Mouse (Mus musculus): ENCODE data around the gene Krt88. TPM values are rescaled to one million over a fixed set of nuclear protein-coding genes. Genes with fewer than 3 reads are reported as not detected.

Gene Krt88
- not detected in 2 replicates for polyA plus RNA-seq (2014; fragmentation: Nextera tagmentation; extraction: Ambion mirVana)

DNA sequence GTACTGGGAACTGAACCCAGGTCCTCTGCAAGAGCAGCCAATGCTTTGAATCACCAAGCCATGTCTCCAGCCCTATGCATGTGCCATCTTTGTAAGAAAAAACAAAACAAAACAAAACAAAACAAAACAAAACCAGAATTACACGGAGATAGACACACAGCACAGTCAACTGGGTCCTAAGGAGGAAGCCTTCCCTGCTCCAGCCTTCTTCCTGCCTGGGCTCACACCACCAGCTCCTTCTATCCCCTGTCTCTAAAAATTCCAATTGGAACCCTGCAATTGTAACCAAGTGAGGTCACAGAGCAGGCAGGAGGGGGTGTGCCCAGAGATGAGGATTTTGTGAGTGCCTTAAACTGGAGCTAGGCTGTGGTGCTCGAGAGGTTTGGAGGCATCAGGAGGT lies at the start of gene Krt88:
TSS of gene Krt88 (plus strand) at position 301 of the 400 bp plus-strand sequence.
- Histone ChIP-seq H3K4me3 (ENCODE audit: low read depth, low read length) (no peak within 1 kb of the TSS), H3K9ac (ENCODE audit: low read length) (no peak within 1 kb of the TSS), H3K4me2 (ENCODE audit: low read depth) (no peak within 1 kb of the TSS), H3K36me3 (ENCODE audit: control insufficient read depth, insufficient read depth, low read length) (no peaks in the 10 kb centered on the region), H3K9me3 (ENCODE audit: control insufficient read depth, low read length) (no peaks in the 10 kb centered on the region), H3K4me1 (ENCODE audit: control insufficient read depth, insufficient read depth, low read length) (no peaks in the 10 kb centered on the region), H3K27ac (ENCODE audit: low read depth, low read length) (no peak within 1 kb of the TSS), H3K27me3 (ENCODE audit: control insufficient read depth, insufficient read depth, low read length) (no peaks in the 10 kb centered on the region)
- DNase-seq (ENCODE audit: low spot score): no peak
- ATAC-seq (ENCODE audit: insufficient read depth, low FRiP score, low TSS enrichment): no peak
- 75% methylated on average over 2 of the region's 2 CpGs for WGBS

- no peaks in the 10 kb centered on the region for H3K9me3 ChIP-seq (ENCODE audit: control insufficient read depth, low read length)
- no peak overlapping the region for H3K4me3 ChIP-seq (ENCODE audit: low read depth, low read length)
- DNase-seq (ENCODE audit: low spot score) (no peak), ATAC-seq (ENCODE audit: insufficient read depth, low FRiP score, low TSS enrichment) (no peak)
- no peak overlapping the region for H3K9ac ChIP-seq (ENCODE audit: low read length)
- H3K36me3 ChIP-seq (ENCODE audit: control insufficient read depth, insufficient read depth, low read length): no peaks in the 10 kb centered on the region
- H3K27ac ChIP-seq (ENCODE audit: low read depth, low read length): no peak overlapping the region
- H3K27me3 ChIP-seq (ENCODE audit: control insufficient read depth, insufficient read depth, low read length): no peaks in the 10 kb centered on the region
- no peaks in the 10 kb centered on the region for H3K4me1 ChIP-seq (ENCODE audit: control insufficient read depth, insufficient read depth, low read length)
- no peak overlapping the region for H3K4me2 ChIP-seq (ENCODE audit: low read depth)
- 78% methylated on average over 8 of the region's 8 CpGs for WGBS
Measured at GRCm38 (mm10) chr15:101398269-101398668, 49.3 kb upstream of the Krt88 start.

DNA sequence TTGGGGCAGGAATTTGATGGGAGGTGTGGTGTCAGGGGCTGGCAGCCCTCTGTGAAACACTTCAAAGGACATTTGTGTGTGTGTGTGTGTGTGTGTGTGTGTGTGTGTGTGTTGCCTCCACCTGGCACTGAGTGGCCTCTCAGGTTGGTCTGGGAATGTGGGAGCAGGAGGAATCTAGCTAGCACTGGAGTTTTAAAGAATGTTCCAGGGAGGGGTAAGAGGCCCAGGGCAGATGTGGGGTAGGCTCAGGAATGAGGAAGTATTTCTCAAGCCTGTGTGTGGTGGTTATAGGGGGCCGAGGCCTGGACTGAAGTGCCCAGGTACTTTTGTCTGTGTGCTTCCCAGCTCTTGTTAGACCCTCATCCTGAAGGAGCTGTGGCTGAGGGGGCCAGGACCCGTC lies 36.8 kb upstream of the Krt88 start, which contains the start of gene Krt7:
TSS of gene Krt7 (plus strand) at position 269 of the 400 bp plus-strand sequence.
- ATAC-seq (ENCODE audit: insufficient read depth, low FRiP score, low TSS enrichment): no peak
- peaks cover 18% of the 10 kb centered on the region for H3K27me3 ChIP-seq (ENCODE audit: control insufficient read depth, insufficient read depth, low read length)
- no peaks in the 10 kb centered on the region for H3K4me1 ChIP-seq (ENCODE audit: control insufficient read depth, insufficient read depth, low read length)
- no peak for DNase-seq (ENCODE audit: low spot score)
- WGBS: 57% methylated on average over 2 of the region's 2 CpGs
- no peak within 1 kb of the TSS for H3K27ac ChIP-seq (ENCODE audit: low read depth, low read length)
- no peaks in the 10 kb centered on the region for H3K9me3 ChIP-seq (ENCODE audit: control insufficient read depth, low read length)
- H3K4me3 ChIP-seq (ENCODE audit: low read depth, low read length): no peak within 1 kb of the TSS
- no peak within 1 kb of the TSS for H3K9ac ChIP-seq (ENCODE audit: low read length)
- no peaks in the 10 kb centered on the region for H3K36me3 ChIP-seq (ENCODE audit: control insufficient read depth, insufficient read depth, low read length)
- no peak within 1 kb of the TSS for H3K4me2 ChIP-seq (ENCODE audit: low read depth)

DNA sequence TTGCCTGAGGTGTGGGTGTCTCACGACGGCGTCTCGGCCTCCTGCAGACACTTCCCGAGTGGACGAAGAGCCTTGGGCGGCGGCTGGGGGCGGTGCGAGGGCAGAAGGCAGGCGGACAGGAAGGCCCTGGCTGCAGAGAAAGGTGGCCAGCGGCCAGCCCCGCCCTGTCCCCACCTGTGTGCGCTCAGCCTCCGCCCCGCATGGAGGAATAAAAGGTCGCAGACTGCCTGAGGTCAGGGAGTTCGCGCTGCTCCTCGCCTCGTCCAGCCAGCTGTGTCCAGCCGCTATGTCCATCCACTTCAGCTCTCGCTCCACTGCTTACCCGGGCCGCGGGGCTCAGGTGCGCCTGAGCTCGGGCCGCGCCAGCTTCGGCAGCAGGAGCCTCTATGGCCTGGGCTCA lies 35.4 kb upstream of the Krt88 start:
- H3K4me1 ChIP-seq (ENCODE audit: control insufficient read depth, insufficient read depth, low read length): no peaks in the 10 kb centered on the region
- H3K27ac ChIP-seq (ENCODE audit: low read depth, low read length): no peak overlapping the region
- ATAC-seq (ENCODE audit: insufficient read depth, low FRiP score, low TSS enrichment): no peak
- 26% methylated on average over 31 of the region's 31 CpGs for WGBS
- H3K36me3 ChIP-seq (ENCODE audit: control insufficient read depth, insufficient read depth, low read length): no peaks in the 10 kb centered on the region
- peak; percentile 20 for DNase-seq (ENCODE audit: low spot score)
- no peak overlapping the region for H3K4me2 ChIP-seq (ENCODE audit: low read depth)
- no peak overlapping the region for H3K9ac ChIP-seq (ENCODE audit: low read length)
- H3K9me3 ChIP-seq (ENCODE audit: control insufficient read depth, low read length): no peaks in the 10 kb centered on the region
- peaks cover 18% of the 10 kb centered on the region for H3K27me3 ChIP-seq (ENCODE audit: control insufficient read depth, insufficient read depth, low read length)
- no peak overlapping the region; the same call in 1 of the 2 replicates for H3K4me3 ChIP-seq (ENCODE audit: low read depth, low read length)

DNA sequence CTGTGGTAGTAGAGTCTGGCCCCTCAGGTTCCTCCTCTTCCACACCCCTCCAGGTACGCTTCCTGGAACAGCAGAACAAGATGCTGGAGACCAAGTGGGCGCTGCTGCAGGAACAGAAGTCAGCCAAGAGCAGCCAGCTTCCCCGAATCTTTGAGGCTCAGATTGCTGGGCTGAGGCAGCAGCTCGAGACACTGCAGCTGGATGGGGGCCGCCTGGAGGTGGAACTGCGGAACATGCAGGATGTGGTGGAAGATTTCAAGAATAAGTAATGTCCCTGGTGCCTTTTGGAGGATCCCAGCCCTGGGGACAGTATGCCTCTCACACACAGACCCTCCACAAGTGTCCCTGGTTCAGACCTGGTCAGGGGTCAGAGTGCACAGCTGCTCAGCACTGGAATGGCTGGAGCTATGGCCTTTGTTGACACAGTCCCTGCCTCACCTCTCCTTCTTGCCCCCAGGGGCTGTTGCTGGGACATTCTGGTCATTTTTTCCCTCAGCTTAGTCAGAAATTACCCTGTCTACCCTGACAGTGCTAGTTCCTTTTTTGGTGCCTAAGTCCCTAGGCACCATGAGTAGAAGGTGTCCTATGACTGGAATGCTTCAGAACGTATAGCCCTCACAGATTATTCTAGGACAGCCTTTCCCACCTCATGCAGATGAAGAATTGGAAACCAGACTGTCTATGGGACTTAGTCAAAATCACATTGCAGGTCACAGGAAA lies 33.5 kb upstream of the Krt88 start:
- Histone ChIP-seq H3K4me2 (ENCODE audit: low read depth) (no peak overlapping the region), H3K36me3 (ENCODE audit: control insufficient read depth, insufficient read depth, low read length) (no peaks in the 10 kb centered on the region), H3K4me1 (ENCODE audit: control insufficient read depth, insufficient read depth, low read length) (no peaks in the 10 kb centered on the region), H3K9ac (ENCODE audit: low read length) (no peak overlapping the region), H3K9me3 (ENCODE audit: control insufficient read depth, low read length) (no peaks in the 10 kb centered on the region), H3K4me3 (ENCODE audit: low read depth, low read length) (no peak overlapping the region), H3K27me3 (ENCODE audit: control insufficient read depth, insufficient read depth, low read length) (peaks cover 18% of the 10 kb centered on the region), H3K27ac (ENCODE audit: low read depth, low read length) (no peak overlapping the region)
- DNase-seq (ENCODE audit: low spot score): no peak
- no peak for ATAC-seq (ENCODE audit: insufficient read depth, low FRiP score, low TSS enrichment)
- WGBS: 53% methylated on average over 7 of the region's 7 CpGs

- Histone ChIP-seq H3K27me3 (ENCODE audit: control insufficient read depth, insufficient read depth, low read length) (peaks cover 18% of the 10 kb centered on the region), H3K27ac (ENCODE audit: low read depth, low read length) (no peak overlapping the region), H3K4me3 (ENCODE audit: low read depth, low read length) (no peak overlapping the region), H3K4me1 (ENCODE audit: control insufficient read depth, insufficient read depth, low read length) (no peaks in the 10 kb centered on the region), H3K4me2 (ENCODE audit: low read depth) (no peak overlapping the region), H3K9me3 (ENCODE audit: control insufficient read depth, low read length) (no peaks in the 10 kb centered on the region), H3K36me3 (ENCODE audit: control insufficient read depth, insufficient read depth, low read length) (no peaks in the 10 kb centered on the region), H3K9ac (ENCODE audit: low read length) (no peak overlapping the region)
- ATAC-seq (ENCODE audit: insufficient read depth, low FRiP score, low TSS enrichment) (no peak), DNase-seq (ENCODE audit: low spot score) (no peak)
- 40% methylated on average over 11 of the region's 11 CpGs for WGBS
Measured at GRCm38 (mm10) chr15:101414807-101415565, 32.6 kb upstream of the Krt88 start.

DNA sequence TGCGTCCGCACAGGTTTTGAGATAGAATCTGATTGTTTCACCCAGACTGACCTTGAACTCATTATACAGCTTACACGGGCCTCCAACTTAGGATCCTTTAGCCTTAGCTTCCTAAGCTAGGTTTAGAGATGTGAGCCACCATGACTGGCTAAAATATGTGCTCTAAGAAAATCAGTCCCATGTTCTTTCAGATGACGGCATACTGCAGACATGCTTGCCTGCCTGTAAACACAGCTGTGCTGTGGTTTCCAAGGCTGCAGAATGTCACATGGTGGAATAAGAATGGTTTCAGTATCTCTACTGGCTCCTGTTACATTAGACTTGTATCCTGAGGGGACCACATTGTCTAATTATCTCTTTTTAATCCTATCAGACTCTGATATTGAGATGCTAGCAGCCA lies 28.6 kb upstream of the Krt88 start:
- DNase-seq (ENCODE audit: low spot score) (no peak), ATAC-seq (ENCODE audit: insufficient read depth, low FRiP score, low TSS enrichment) (no peak)
- Histone ChIP-seq H3K36me3 (ENCODE audit: control insufficient read depth, insufficient read depth, low read length) (no peaks in the 10 kb centered on the region), H3K27ac (ENCODE audit: low read depth, low read length) (no peak overlapping the region), H3K4me3 (ENCODE audit: low read depth, low read length) (no peak overlapping the region), H3K9ac (ENCODE audit: low read length) (no peak overlapping the region), H3K9me3 (ENCODE audit: control insufficient read depth, low read length) (no peaks in the 10 kb centered on the region), H3K4me2 (ENCODE audit: low read depth) (no peak overlapping the region), H3K4me1 (ENCODE audit: control insufficient read depth, insufficient read depth, low read length) (no peaks in the 10 kb centered on the region), H3K27me3 (ENCODE audit: control insufficient read depth, insufficient read depth, low read length) (no peaks in the 10 kb centered on the region)
- 91% methylated on average over 4 of the region's 4 CpGs for WGBS

- WGBS: 47% methylated on average over 4 of the region's 6 CpGs
- Histone ChIP-seq H3K27me3 (ENCODE audit: control insufficient read depth, insufficient read depth, low read length) (no peaks in the 10 kb centered on the region), H3K9ac (ENCODE audit: low read length) (no peak overlapping the region), H3K36me3 (ENCODE audit: control insufficient read depth, insufficient read depth, low read length) (no peaks in the 10 kb centered on the region), H3K27ac (ENCODE audit: low read depth, low read length) (no peak overlapping the region), H3K4me1 (ENCODE audit: control insufficient read depth, insufficient read depth, low read length) (no peaks in the 10 kb centered on the region), H3K9me3 (ENCODE audit: control insufficient read depth, low read length) (no peaks in the 10 kb centered on the region), H3K4me2 (ENCODE audit: low read depth) (no peak overlapping the region), H3K4me3 (ENCODE audit: low read depth, low read length) (no peak overlapping the region)
- ATAC-seq (ENCODE audit: insufficient read depth, low FRiP score, low TSS enrichment): no peak
- DNase-seq (ENCODE audit: low spot score): no peak
Measured at GRCm38 (mm10) chr15:101420903-101421302, 26.6 kb upstream of the Krt88 start.

GRCm38 (mm10) chr15:101424914-101425313 lies 22.6 kb upstream of the Krt88 start:
- DNase-seq (ENCODE audit: low spot score) (no peak), ATAC-seq (ENCODE audit: insufficient read depth, low FRiP score, low TSS enrichment) (no peak)
- no peak overlapping the region for H3K4me3 ChIP-seq (ENCODE audit: low read depth, low read length)
- no peaks in the 10 kb centered on the region for H3K9me3 ChIP-seq (ENCODE audit: control insufficient read depth, low read length)
- no peaks in the 10 kb centered on the region for H3K36me3 ChIP-seq (ENCODE audit: control insufficient read depth, insufficient read depth, low read length)
- H3K4me1 ChIP-seq (ENCODE audit: control insufficient read depth, insufficient read depth, low read length): no peaks in the 10 kb centered on the region
- H3K27me3 ChIP-seq (ENCODE audit: control insufficient read depth, insufficient read depth, low read length): no peaks in the 10 kb centered on the region
- WGBS: 17% methylated on average over 5 of the region's 5 CpGs
- no peak overlapping the region for H3K4me2 ChIP-seq (ENCODE audit: low read depth)
- no peak overlapping the region for H3K9ac ChIP-seq (ENCODE audit: low read length)
- H3K27ac ChIP-seq (ENCODE audit: low read depth, low read length): no peak overlapping the region

Data from neural tube, embryonic 11.5 days (tissue).